Mouse (Mus musculus) lung, adult 2 months (tissue): ENCODE measurements at regions not wholly inside any gene's neighbourhood (a gene's known extent, or its start where the extent isn't known, plus 50 kb on each side); places are given as distances from the start of the nearest gene placed in this dataset.

Source experiments
- CTCF ChIP-seq: fragments of 200-500 bp; IDR thresholded peaks from 2 replicates; pipeline ENCODE4 v1.5.1; 2011; ENCODE audit warnings: mild to moderate bottlenecking, low read length, control low read depth; ENCODE audit not compliant: insufficient read depth
- POLR2A ChIP-seq: fragments of 200-500 bp; IDR thresholded peaks from 2 replicates; pipeline ENCODE4 v1.6.1; 2011; ENCODE audit warnings: low read depth, mild to moderate bottlenecking, control low read depth, low read length, borderline replicate concordance; ENCODE audit errors: extremely low read depth

GRCm38 (mm10) chr5:37917161-37917560 lies 92.8 kb upstream of the Msx1 start:
- TF ChIP-seq POLR2A (no peak), CTCF (no peak)
